Mouse (Mus musculus) bone marrow, adult 2 months (tissue): Measurements from ENCODE around the gene Ddhd1.

Experiments used
- CTCF ChIP-seq: fragments of 200-500 bp; IDR thresholded peaks from 2 replicates; pipeline ENCODE4 v1.5.1; 2011; ENCODE audit warnings: low read length, control low read depth; ENCODE audit not compliant: control insufficient read depth, insufficient read depth
- POLR2A ChIP-seq: fragments of 200-500 bp; IDR thresholded peaks from 2 replicates; pipeline ENCODE4 v1.6.1; 2011; ENCODE audit warnings: low read depth, mild to moderate bottlenecking, control low read depth, low read length, borderline replicate concordance; ENCODE audit not compliant: control insufficient read depth

DNA sequence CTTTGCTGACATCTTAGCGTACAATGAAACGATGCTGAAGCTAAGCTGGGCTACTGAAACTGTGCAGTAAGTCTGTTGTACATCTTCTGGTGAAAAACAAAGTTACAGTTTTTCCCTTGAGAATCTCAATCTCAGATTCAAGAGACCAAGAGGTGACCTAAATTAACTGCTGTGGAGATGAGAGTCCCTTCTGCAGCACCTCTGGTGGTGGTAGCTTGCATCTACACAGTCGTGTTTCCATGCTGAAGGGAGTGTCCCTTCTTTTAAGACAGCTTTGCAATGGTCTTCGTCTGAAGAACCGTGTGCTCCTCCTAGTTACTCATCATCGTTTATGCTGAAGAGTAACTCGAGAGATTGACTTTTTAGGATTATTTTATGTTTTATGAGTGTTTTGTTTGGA, 46.3 kb downstream of the Ddhd1 start:
- TF ChIP-seq CTCF = no peak
- no peak for TF ChIP-seq POLR2A
